Mouse (Mus musculus) lung, adult 2 months (tissue): ENCODE results near the gene Acsf2. TPM values are rescaled to one million over a fixed set of nuclear protein-coding genes. Genes with fewer than 3 reads are reported as not detected.
A peak's percentile ranks its signal among the peaks of the same experiment; 100 is the strongest.

ENCODE experiments used
- DNase-seq: peaks from one replicate; pipeline ENCODE4 v3.0.0; 2022
- H3K4me1 ChIP-seq: fragments of 200-500 bp; 2 replicates; pipeline ENCODE4 v1.6.1; 2011; ENCODE audit warnings: low read length; ENCODE audit not compliant: control insufficient read depth, insufficient read depth
- H3K4me3 ChIP-seq: fragments of 200-500 bp; replicated peaks from 2 replicates; pipeline ENCODE3; 2011; ENCODE audit warnings: low read depth, mild to moderate bottlenecking, control low read depth, low read length; ENCODE audit errors: extremely low read depth
- CTCF ChIP-seq: fragments of 200-500 bp; IDR thresholded peaks from 2 replicates; pipeline ENCODE4 v1.5.1; 2011; ENCODE audit warnings: mild to moderate bottlenecking, low read length, control low read depth; ENCODE audit not compliant: insufficient read depth
- POLR2A ChIP-seq: fragments of 200-500 bp; IDR thresholded peaks from 2 replicates; pipeline ENCODE4 v1.6.1; 2011; ENCODE audit warnings: low read depth, mild to moderate bottlenecking, control low read depth, low read length, borderline replicate concordance; ENCODE audit errors: extremely low read depth
- WGBS: fragments of 180-500 bp; shearing (Covaris S2); methylation state at CpG from one replicate; pipeline ENCODE4 v1.1.7; 2018; 5-methylcytosine and 5-hydroxymethylcytosine counted together
- polyA plus RNA-seq: library from polyadenylated mRNA; depleted of rRNA; stranded (reverse); fragments of >200 nt; gene quantifications from 2 replicates; pipeline ENCODE4 v1.2.3, GENCODE M21; 2012

Acsf2 gene
- polyA plus RNA-seq, 1 experiment, result 35.2 TPM

DNA sequence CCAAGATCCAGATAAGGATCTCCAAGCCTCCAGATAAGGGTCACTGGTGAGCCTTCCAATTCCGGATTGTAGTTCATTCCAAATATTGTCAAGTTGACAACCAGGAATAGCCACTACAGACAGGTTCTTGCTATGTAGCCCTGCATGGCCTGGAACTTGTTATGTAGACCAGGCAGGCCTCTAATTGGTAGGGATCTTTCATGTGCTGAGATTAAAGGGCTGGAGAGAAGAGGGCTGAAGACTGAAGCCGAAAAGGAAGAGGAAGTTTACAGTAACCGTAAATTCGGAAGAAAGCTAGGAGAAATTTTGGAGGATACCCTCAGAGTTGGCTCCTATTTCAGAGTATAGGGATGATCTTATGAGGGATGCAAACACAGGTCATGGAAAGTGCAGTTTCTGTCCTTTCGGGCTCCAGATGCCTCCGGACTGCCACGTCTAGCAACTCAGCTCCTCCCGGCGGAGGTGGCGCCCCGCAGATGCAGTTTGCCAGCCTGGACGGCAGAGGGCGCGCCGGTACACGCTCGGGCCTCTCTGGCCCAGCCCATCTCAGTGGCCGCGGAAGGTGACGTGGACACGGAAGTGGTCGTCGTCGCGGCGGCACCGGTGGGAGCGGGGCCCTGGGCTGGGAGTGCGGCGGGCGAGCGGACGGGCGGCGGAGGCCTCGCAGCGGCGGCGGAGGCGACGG, 27.7 kb upstream of the Acsf2 start, which contains the start of gene Lrrc59:
TSS of gene Lrrc59 (plus strand) at position 569 of the 685 bp plus-strand sequence.
- Histone ChIP-seq H3K4me1 (peaks cover 4% of the 10 kb centered on the region), H3K4me3 (peak within 1 kb of the TSS; percentile 53)
- WGBS, result 2% methylated on average over 41 of the region's 41 CpGs
- peak; percentile 63; the same call in 1 of the 2 replicates for TF ChIP-seq POLR2A
- peak; percentile 71 for TF ChIP-seq CTCF
- peak; percentile 95 for DNase-seq

GRCm38 (mm10) chr11:94622162-94622561, 20.5 kb upstream of the Acsf2 start:
- DNase-seq, result no peak
- Histone ChIP-seq H3K4me3 (no peak overlapping the region), H3K4me1 (no peaks in the 10 kb centered on the region)
- TF ChIP-seq CTCF, result no peak
- no peak for TF ChIP-seq POLR2A
- 52% methylated on average over 2 of the region's 2 CpGs for WGBS

DNA sequence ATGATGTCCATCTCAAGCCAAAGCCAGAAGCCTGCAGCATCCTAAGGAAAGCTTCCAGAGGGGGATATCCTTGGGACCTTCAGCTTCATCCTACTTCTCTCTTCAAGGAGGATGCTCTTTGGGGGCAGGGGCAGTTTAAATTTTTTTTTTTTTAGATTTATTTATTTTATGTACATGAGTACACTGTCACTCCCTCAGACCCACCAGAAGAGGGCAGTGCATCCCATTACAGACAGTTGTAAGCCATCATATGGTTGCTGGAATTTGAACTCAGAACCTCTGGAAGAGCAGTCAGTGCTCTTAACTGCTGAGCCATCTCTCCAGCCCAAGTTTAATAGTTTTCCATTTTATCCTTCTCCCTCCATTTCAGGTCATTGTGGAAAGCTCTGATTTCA, 19.8 kb upstream of the Acsf2 start:
- no peak overlapping the region for H3K4me3 ChIP-seq
- DNase-seq, result no peak
- TF ChIP-seq CTCF (no peak), POLR2A (no peak)
- H3K4me1 ChIP-seq, result no peaks in the 10 kb centered on the region

DNA sequence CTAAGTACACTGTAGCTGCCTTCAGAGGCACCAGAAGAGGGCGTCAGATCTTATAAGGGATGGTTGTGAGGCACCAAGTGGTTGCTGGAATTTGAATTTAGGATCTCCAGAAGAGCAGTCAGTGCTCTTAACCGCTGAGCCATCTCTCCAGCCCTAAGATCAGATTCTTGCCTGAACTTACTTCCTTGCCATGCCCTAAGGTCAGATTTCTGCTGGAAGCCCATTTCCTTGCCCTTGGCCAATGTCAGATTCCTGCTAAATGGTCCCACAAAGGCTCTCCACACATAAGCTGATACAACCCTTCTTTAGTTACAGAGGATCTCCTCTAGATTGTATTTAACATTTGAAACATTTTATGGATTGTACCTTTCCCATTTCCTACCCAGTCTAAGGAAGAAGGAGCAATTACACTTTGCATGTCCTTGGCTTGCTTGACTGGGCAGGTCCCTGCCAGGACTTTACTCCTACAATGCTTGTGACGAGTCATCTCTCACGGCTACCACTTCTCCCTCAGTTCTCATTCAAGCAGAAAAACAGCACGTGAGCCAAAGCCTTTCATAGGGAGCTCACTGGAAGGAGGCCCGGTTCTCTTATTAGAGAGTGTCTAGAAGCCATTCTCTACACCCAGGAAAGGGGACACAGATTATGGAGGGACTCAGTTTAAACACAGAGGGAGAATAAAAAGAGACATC, 19.2 kb upstream of the Acsf2 start:
- Histone ChIP-seq H3K4me1 (no peaks in the 10 kb centered on the region), H3K4me3 (no peak overlapping the region)
- TF ChIP-seq CTCF (no peak), POLR2A (no peak)
- DNase-seq, result no peak
- 52% methylated on average over 6 of the region's 6 CpGs for WGBS

DNA sequence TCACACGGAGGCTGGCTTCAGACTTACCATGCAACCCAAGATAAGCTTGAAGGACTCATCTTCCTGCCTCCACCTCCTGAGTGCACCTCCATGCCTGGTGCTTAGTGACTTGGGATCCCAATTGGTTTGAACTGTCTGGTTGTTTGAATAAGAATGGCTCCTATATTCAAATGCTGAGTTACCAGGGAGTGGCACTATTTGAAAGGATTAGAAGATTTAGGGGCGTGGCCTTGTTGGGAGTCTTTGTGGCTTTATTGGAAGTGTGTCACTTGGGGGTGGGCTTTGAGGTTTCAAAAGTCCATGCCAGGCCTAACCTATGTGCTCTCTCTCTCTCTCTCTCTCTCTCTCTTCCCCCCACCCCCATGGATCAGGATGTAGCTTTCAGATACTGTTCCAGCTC, 16.0 kb upstream of the Acsf2 start:
- TF ChIP-seq POLR2A, result no peak
- Histone ChIP-seq H3K4me3 (no peak overlapping the region), H3K4me1 (no peaks in the 10 kb centered on the region)
- 91% methylated on average over 2 of the region's 2 CpGs for WGBS
- no peak for DNase-seq

GRCm38 (mm10) chr11:94615494-94615893, 13.8 kb upstream of the Acsf2 start:
- Histone ChIP-seq H3K4me1 (no peaks in the 10 kb centered on the region), H3K4me3 (no peak overlapping the region)
- DNase-seq, result no peak
- 38% methylated on average over 4 of the region's 4 CpGs for WGBS
- TF ChIP-seq CTCF (no peak), POLR2A (no peak)

GRCm38 (mm10) chr11:94614603-94615002, 12.9 kb upstream of the Acsf2 start:
- H3K4me1 ChIP-seq, result no peaks in the 10 kb centered on the region
- no peak overlapping the region for H3K4me3 ChIP-seq
- 70% methylated on average over 4 of the region's 4 CpGs for whole genome bisulfite sequencing
- no peak for DNase-seq
- no peak for TF ChIP-seq CTCF
- no peak for TF ChIP-seq POLR2A

GRCm38 (mm10) chr11:94610744-94611740, 9.4 kb upstream of the Acsf2 start:
- Histone ChIP-seq H3K4me1 (no peaks in the 10 kb centered on the region), H3K4me3 (no peak overlapping the region)
- DNase-seq, result no peak
- 59% methylated on average over 4 of the region's 4 CpGs for WGBS
- TF ChIP-seq POLR2A (no peak), CTCF (no peak)

DNA sequence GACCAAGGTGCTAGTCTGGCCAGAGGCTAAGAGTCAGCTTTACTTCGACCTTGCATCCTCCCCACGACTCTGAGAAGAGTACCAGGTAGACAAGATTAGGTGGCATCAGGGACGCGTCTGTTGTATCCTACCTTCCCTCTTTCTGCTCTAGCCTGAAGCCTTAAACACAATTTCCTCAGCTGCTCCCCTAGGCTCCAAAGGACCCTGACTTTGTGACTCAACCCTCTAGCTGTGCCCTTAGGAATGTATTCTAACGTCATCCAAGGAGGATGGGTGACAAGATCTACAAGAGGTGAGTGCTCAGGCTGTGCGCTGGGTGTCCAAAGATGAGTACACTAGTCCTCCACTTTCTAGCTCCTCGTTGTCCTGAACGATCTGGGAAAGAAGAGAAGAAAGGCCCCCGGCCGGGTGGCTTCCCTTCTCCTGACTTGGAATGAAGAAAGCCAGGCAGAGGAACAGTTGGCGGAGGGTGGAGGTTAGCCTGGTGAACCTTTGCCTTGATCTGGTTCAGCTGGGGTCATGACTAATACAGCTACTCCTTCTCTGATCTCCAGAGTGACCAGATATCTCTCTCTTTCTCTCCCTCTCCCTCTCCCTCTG, 785 bp upstream of the Acsf2 start:
- 69% methylated on average over 11 of the region's 11 CpGs for WGBS
- no peak for DNase-seq
- TF ChIP-seq POLR2A, result no peak
- TF ChIP-seq CTCF, result no peak
- peaks cover 9% of the 10 kb centered on the region for H3K4me1 ChIP-seq
- no peak overlapping the region for H3K4me3 ChIP-seq
